Mouse (Mus musculus) embryonic fibroblast, embryonic 13.5 days (primary cell): ENCODE data around the gene Chd6.

Source experiments
- CTCF ChIP-seq: IDR thresholded peaks from 2 replicates; pipeline ENCODE4 v1.5.1; 2011; ENCODE audit warnings: mild to moderate bottlenecking, control low read depth, low read length, moderate library complexity, borderline replicate concordance; ENCODE audit not compliant: insufficient read depth
- POLR2A ChIP-seq: IDR thresholded peaks from 2 replicates; pipeline ENCODE4 v1.6.1; 2011; ENCODE audit warnings: low read depth, mild to moderate bottlenecking, control low read depth, low read length, moderate library complexity

GRCm38 (mm10) chr2:160940930-160941709 lies 167.8 kb downstream of the Chd6 start:
- TF ChIP-seq POLR2A (no peak), CTCF (no peak)
